Mouse (Mus musculus) c-Kit-positive CD71-positive TER-119-positive erythroid progenitor cells, embryonic 14.5 days (primary cell): ENCODE data around the gene Fgf10.

Experiments
- DNase-seq: peaks from one replicate; pipeline ENCODE4 v3.0.0-alpha.2; 2013; ENCODE audit warnings: low spot score

Fgf10 gene

DNA sequence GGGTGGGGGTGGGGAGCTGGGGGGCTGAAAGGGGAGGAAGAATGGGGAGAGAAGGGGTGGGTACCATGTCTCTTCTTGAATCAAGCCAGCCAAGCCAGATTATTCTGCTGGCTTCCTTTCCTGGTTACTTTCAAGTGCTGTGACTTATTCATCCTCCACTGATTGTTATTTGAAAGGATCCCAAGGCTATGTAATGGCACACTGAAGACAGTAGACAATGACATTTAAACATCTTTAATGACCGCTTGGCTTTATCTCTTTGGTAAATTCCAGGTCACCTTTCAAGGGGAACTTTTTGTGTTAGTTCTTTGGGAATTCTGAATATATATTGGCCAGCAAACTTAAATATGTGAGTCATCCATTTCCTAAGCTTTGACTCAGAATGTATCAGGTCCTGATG, 47.1 kb downstream of the Fgf10 start:
- no peak for DNase-seq

DNA sequence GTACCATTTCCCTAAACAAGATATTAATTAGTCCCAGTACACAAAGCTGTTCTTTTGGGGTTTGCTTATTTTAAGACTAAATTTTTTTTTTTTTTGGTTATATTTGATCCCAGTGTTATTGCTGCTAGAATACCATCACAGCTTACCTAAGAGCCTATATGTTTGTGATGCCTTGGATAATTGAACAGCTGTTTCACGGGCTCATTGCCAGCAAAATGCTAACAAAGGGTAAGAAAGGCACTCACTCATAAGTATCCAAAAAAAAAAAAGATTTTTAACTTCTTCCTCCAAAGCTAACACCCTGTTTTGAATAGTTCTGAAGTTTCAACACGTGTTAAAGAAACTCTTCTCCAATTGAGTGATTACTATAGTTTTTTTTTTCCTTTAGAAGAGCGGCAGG, 48.8 kb downstream of the Fgf10 start:
- DNase-seq: no peak

DNA sequence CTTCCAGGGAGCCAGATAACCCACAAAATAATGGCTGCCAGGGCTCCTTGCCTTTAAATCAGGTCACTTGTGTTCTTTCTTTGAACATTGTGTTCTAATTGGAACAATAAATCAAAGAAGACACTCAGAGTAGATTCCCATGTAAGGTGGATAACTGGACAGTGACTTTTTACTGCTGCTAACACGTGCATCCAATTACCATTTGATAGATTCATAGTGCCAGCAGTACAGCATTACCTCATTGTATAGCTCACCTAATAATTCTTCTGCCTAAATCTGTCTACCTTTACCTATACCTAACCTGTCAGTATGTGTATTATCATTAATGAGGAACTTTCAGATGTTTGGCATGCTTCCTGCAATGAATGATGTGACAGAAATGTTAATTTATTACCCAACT, 52.1 kb downstream of the Fgf10 start:
- no peak for DNase-seq

DNA sequence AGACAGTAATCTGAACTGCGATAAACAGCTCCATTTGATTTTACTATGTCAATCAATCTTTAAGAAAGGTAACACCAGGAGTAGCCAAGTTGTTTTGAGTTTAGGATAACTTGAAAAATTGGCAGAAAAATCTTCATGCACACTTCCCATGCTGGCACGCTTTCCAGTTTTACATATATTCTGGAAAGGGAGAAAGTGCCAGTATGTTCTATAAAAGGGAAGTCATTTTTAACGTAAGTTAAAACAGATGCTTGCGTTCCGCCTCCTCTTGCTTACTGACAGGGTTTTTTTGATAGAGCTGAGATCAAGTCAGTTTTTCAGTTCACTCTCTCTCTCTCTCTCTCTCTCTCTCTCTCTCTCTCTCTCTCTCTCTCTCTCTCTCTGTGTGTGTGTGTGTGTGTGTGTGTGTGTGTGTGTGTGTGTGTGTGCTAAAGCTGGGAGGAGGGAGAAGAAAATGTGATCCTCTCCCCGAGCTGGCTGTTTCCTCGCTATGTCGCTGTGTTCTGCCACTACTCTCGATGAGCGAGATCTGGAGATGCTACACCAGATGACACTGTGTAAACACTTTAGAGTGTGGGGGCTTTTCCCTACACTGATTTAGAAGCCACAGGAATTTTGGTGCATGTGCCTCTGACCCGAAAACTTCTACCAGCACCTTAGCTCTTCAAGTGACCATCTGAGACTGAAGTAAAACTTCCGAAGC, 62.4 kb downstream of the Fgf10 start:
- no peak for DNase-seq

DNA sequence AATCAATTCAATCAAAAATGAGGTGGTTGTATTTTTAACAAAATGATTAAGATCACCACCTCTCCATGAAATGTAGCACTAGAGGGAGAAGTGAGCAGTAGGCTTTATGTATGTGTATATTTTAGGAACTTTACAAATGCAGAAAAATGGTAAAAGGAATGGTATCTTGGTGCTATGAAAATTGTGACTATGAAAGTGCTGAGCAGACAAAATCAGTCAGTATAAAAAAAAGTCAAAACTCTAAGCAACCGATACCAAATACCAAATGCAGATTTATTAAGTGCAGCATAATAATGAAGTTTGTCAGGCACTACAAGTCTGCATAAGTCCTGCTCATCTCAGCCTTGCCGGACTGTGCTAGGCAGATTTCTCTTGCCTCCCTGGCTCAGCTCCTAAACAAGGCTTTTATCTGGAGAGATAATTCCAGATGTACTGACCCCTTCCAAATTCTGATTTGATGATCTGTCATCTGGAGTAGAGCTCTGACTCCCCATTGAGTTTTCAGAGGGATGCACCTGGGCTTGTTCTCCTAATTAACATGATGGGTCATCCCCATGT, 70.3 kb downstream of the Fgf10 start:
- DNase-seq: no peak

DNA sequence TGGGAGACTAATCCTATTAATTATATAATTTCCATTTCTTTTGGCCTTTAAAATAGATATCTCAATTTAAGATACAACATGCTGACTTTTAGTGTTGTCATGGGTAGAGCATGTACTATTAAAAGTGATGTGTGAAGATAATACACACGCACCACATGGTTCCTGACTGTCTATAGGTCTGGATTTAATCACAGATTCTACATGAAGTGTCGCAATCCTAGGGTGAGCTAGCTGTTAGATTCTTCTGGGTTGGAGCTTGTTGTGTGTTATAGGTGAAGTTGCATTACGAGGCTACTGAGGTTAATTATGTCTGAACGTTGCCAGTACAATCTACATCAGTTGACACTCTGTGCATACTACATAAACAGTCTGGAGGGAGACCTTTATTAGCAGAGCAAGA, 73.2 kb downstream of the Fgf10 start:
- DNase-seq: no peak

DNA sequence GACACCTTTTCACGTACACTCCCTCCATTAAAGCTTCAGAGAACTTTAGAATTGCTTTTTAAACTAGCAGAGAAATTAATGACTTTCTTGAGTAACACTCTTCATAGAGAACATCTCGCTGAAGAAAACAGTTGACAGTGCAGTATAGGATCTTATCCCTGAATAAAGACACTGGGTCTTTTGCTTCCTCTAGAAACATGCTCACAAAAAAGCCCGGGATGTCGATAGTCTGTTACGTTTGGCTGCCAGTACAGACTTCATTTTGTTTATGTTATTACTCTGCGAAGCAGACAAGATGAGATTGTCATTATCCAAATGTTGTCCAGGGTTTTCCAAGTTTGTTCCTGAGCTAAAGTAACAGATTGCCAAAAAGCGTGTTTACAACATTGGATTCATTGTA, 75.2 kb downstream of the Fgf10 start:
- DNase-seq: no peak

DNA sequence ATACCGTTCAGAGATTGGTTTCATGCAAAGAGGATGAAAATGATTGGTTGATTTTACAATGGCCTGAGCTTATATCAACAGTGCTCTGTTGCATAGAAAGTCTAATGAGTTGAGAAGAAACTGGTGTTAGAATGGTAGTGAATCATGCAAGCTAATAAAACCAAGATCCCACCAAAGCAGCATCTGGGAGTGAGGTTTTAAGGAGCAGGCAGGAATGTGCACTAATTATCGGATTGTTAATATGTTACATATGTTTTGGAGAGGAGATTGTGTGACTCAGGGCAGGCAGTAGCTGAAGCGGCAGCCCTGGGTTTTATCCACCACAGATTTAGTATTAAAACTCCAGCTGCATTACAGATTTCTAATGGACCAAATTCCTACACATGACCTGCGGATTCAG, 76.8 kb downstream of the Fgf10 start:
- DNase-seq: no peak

DNA sequence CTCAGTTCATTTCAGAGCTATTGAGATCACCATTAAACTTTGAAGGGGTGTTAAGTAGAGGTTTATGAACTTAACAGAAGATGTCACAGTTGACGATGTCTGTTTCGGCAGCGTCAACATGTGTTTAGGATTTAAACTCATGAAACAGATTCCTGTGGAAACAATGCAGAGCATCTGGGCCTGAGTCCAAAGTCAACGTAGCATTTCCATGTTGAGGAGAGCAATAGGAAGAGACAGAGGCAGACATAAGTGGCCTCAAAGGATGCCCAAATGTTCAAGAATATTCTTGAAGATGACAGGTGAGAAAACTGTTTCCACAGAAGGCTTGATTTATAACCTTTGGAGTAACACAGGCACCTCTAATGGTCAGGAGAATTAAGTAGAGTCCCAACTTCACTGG, 84.4 kb downstream of the Fgf10 start:
- no peak for DNase-seq

DNA sequence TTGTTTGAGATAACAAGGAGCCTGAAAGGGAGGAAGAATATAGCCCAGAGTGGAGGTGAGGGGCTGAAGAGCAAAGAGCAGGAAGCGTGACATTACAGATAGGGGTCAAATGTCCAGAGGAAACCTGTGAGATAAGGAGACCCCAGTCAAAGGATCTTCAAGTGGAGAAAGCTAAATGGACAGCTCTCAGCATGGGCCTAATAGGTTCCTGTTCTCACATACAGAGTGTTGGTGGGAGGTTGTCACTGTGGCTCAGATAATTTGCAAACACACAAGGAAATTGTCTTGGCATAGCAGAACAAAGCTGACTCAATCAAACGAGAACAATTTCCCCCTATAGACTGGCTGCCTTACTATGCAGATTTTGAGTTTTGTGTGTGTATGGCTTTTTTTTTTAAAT, 89.4 kb downstream of the Fgf10 start:
- DNase-seq: no peak

DNA sequence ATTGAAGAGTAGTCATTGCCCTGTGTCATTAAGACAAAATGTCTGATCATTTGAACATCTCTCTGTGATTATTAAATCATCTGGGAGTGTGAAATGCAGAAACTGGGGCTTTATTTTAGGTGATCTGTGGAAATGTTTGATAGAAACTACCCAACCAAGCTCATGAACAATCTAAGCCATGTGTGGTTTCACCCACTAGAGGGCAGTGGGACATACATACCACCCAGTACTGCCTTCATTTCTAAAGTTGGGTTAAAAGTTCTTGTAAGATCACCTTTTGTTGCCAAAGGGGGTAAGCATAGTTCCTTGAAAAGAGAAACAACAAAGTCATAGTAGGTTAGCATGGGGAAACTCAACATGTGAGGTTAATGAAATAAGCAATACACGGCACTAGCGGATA, 93.4 kb downstream of the Fgf10 start:
- no peak for DNase-seq

DNA sequence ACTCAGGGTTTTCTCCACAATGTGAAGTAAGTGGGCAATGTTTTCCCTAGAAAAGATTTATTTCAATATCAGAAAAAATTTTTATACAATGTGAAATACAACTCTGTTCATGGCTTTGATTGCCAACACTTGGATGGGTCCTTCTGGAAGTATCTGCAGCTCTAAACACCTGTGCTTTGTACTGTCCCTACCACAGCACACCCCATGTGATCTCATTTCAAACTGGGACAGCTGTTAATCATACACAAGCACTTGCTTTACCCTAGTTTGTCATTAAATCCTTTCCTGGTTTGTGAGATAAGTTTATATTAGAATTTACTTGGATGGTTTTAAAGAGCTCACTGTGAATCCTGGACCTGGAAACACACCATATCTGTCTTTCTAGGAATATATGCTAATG, 102.6 kb downstream of the Fgf10 start:
- DNase-seq: no peak

DNA sequence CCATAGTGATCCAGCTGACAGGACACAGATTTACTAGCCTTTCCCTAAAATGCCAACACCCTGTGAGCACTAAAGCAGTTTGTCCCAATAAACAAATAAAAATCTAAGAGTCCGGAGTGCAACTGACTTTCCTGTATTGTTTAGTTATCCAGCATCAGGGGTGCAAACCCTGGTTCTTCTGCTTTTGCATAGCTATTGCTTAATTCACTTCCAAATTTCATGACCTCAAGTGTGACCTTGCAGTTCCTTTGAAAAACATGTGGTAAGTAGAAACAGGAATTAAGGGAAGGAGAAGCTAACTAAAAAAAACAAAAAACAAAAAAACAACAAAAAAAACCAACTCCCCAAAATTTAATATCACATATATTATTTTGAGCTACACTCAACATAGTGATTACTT, 105.6 kb downstream of the Fgf10 start:
- DNase-seq: no peak

DNA sequence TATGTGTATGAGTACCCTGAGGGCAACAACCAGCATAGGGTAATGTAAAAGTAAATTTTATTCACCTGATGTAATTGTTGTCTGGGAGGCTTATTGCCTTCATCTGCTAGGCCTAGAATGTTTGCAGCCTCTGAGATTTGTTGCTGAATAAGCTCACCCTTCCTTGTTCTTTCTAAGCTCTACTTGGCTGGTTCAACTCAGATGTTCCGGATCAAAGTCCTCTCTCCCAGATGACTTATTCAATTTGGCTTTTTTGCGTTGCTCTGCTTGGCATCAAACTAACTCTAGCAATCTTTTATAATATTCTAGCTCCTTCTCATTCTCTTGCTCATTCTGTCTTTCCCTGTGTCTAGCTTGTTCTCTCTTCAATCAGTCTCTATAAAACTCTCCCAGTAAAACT, 109.6 kb downstream of the Fgf10 start:
- no peak for DNase-seq

DNA sequence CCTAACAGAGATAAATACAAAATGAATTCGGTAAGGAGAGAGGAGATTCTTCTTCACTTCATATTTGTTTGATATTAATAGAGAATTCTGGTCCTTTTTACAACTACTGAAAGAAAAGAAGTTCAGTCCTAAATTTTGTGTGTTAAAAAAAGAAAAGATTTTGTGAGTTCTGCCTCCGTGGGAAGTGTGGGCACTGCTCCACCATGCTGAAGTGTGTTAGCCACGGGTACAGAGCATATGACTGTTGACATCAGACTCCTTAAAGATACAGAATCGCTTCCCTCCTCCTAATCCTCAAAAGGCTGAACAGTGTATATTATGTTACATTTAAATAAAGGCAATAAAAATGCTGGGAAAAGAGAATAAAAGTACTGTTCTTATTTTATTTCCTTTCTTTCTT, 122.2 kb downstream of the Fgf10 start:
- DNase-seq: no peak

DNA sequence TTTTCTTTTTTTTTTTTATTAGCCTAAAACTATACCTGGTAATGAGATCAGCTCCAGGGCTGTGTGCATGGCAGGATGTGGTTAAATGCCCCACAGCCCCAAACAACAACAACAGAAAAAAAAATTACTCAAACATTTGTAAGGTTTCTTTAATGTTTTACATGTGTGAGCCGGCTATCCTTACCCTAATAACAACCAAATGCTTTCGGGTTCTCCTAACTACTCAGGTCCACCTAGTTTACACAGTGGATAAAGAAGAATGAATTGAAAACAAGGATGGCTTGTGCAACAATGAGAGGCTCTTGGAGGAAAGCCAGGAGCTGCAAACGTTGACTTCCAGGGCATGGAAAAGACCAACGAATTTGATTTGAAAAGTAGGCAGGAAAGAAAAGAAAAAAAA, 122.6 kb downstream of the Fgf10 start:
- DNase-seq: no peak

DNA sequence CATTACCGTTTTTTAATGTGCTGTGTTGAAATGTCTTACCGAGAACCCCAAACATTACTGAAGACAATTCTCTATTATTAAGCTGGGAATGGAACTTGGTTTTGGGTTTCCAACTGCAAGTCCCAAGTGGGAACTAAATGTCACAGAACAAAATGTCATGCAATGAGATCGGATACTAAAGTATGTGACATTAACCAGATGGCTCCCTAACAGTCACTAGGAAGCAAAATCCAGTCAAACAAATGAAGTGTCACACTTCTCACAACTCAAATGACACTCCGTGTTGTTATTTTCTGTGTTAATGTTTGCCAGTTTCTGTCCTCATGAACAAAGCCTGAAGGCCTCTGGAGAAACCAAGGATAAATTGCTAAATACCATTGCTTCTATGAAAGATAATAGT, 130.6 kb downstream of the Fgf10 start:
- no peak for DNase-seq

DNA sequence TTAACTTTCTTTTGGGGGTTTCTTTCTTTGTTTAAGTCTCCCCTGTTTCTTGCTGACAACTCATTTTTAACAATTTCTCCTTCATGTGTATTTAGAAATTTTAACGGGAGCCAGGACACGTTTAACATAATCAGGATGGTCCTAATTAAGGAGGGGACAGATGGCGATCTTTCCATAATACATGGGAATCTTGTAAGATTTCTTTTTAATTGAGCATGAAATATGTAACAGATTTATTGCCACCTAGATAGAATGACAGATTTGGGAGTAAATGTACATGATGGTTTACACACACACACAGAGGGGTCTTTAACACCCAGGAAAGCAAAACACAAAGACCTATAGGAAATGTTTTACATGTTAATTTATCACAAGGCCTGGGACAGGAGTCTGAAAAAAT, 137.1 kb downstream of the Fgf10 start:
- DNase-seq: no peak

DNA sequence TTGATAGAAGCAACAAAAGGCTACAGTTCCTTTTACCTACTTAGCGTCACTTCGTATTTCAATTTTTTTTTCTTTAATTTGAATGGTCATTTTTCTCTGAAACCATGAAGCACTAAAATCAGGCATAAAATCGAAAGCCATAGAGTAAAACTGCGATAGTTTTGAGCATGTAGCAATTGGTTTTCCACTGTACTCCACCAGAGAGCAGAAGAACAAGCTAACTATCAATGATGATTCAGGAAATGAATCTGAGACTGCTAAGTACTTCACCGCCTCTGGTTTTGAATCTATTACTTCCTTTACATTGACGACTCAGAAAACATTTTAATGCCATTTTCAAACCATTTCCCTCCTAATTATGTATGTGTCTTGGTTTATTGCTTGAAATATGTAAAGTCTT, 150.2 kb downstream of the Fgf10 start:
- DNase-seq: no peak

DNA sequence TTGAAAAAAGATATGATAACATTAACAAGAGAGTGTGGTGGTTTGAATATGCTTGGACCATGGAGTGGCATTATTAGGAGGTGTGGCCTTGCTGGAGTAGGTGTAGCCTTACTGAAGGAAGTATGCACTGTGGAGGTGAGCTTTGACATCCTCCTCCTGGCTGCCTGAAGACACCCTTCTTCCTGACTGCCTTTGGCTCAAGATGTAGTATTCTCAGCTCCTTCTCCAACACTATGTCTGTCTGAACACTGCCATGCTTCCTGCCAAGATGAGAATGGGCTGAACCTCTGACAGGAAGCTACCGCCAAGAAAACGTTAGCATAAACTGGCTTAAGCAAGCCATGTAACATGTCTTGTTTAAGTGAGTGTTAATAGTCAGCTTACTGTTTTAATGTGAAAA, 153.5 kb downstream of the Fgf10 start:
- DNase-seq: no peak

DNA sequence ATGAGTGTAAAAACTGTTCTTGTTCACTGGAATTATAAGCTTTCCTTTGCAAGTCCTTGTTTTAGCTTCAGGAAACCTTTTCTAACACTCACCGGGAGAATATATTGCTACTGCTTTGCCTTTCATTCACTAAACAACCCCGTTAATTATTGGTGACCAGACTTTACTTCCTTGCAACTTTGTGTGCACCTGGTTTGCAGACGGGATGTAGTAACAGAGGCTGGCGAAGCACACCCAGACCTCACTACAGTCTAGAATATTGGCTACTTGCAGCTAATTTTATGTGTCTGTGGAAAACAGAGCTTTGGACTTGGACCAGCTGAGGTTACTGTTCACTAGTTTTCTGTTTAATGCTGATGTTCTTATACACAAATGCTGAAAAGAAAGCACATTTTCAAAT, 155.5 kb downstream of the Fgf10 start:
- DNase-seq: no peak

DNA sequence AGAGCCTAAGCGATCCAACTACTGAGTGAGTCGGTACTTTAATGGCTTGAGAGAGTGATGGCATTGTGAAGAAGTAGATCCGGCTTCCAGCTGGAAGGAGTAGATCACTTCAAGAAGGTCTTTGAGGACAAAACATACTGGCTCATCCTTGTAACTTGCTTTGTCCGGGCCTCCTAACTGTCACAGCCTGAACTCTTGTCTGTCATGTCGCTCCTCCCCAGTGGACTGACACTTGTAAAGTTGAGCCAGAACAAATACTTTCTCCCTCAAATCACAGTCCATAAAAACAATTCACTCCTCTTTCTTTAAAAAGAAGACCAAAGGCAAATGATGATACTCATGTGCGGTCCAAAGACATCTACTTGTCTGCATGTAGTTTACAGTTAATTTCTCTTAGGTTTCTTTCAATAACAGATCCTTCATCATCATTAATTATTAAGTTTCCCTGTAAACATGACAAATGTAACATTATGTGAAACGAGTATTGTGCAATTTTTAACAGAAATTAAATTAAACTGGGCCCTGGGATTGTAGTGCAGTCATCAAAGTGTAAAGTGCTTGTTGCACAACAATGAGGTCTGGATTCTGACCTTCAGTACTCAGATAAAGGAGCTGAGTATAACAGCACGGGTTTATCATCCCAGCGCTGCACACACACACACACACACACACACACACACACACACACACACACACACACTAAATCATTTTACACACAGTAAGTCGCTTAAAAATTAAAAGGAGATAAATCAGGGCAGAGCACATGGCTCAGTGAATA, 159.2 kb downstream of the Fgf10 start:
- DNase-seq: no peak

DNA sequence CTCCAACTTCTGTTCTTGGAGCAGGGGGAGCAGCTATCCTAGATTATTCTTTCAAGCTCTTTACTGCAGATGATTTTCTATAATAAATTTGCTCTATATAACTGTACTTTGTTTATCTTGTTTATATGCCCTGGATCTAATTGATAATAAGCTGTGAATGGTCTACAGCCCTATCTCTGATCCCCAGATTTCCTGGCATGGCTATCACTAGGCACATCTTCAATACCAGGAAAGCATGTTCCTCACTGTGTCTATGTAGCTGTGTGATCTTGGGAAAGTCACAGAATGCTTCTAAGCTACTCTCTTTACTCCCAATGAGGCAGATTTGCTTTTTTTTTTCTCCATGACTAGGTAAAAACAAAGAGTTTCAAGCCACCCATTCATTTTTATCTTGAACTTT, 164.4 kb downstream of the Fgf10 start:
- no peak for DNase-seq

DNA sequence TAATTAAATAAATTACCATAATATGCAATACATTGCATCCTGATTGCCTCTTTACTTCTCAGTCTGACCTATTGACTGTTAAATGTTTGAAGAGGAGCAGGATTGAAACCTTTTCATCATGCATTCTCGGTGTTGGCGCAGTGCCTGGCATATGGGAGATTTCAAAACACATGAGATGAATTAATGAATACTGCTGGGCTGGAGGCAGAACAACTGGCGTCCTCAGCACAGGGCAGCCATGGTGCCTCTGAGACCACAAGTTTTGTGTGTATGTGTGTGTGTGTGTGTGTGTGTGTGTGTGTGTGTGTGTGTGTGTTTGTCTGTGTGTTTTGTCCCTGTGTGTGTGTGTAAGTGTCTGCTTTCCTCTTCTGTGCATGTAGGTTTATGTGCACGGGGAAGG, 165.5 kb downstream of the Fgf10 start:
- DNase-seq: no peak
